Mouse (Mus musculus) spleen, adult 2 months (tissue): ENCODE results near the gene BC028528.
"Not testable (repeated sequence)": the region's sequence is repeated elsewhere in the genome, so short reads cannot be mapped to it uniquely, and the experiment has no call there.

ENCODE experiments used
- CTCF ChIP-seq: fragments of 200-500 bp; IDR thresholded peaks from 2 replicates; pipeline ENCODE4 v1.5.1; 2011; ENCODE audit warnings: mild to moderate bottlenecking, inconsistent platforms; ENCODE audit not compliant: insufficient read depth, insufficient read length, insufficient replicate concordance; ENCODE audit errors: extremely low read depth
- POLR2A ChIP-seq: fragments of 200-500 bp; IDR thresholded peaks from 2 replicates; pipeline ENCODE4 v1.6.1; 2011; ENCODE audit warnings: low read depth, low read length, inconsistent platforms

DNA sequence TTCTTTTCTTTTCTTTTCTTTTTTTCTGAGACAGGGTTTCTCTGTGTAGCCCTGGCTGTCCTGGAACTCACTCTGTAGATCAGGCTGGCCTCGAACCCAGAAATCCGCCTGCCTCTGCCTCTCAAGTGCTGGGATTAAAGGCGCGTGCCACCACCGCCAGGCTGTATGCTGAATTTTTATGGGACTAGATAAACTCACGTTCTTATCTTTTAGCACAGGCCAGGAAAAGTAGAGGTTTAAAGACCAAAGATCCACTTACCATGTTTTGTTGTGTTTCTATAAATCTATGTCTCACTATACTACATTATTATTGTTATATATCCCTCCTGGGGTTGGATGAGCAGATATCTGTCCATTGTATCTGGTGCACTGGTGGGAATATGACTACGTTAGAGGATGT is 31.6 kb upstream of the BC028528 start:
- not testable (repeated sequence) for TF ChIP-seq POLR2A, CTCF
